Mouse (Mus musculus): ENCODE results near the gene Twf1.
A peak's percentile ranks its signal among the peaks of the same experiment; 100 is the strongest.

The Twf1 gene

GRCm38 (mm10) chr15:94589219-94590075, at the start of gene Twf1:
Gene Twf1 (minus strand): TSS chr15:94589889.
- peak; percentile 99 for DNase-seq (ENCODE audit: low read depth, low spot score)

- no peak for DNase-seq (ENCODE audit: low read depth, low spot score)
These were observed 49.4 kb upstream of the Twf1 start for GRCm38 (mm10) chr15:94639126-94639525.

- no peak for DNase-seq (ENCODE audit: low read depth, low spot score)
These were observed 48.5 kb upstream of the Twf1 start for GRCm38 (mm10) chr15:94638207-94638606.

- DNase-seq (ENCODE audit: low read depth, low spot score) = no peak
These were observed 44.8 kb upstream of the Twf1 start for GRCm38 (mm10) chr15:94634524-94634923.

GRCm38 (mm10) chr15:94630553-94630952, 40.9 kb upstream of the Twf1 start:
- DNase-seq (ENCODE audit: low read depth, low spot score) = no peak

GRCm38 (mm10) chr15:94628830-94629601, 39.3 kb upstream of the Twf1 start, which contains the start of gene Tmem117:
Gene Tmem117 (plus strand): TSS chr15:94629232.
- DNase-seq (ENCODE audit: low read depth, low spot score) = peak; percentile 3

- DNase-seq (ENCODE audit: low read depth, low spot score) = no peak
These were observed 38.8 kb upstream of the Twf1 start for GRCm38 (mm10) chr15:94628463-94628829.

- no peak for DNase-seq (ENCODE audit: low read depth, low spot score)
These were observed 31.2 kb upstream of the Twf1 start for GRCm38 (mm10) chr15:94620909-94621308.

GRCm38 (mm10) chr15:94616036-94616435, 26.3 kb upstream of the Twf1 start:
- no peak for DNase-seq (ENCODE audit: low read depth, low spot score)

GRCm38 (mm10) chr15:94607768-94608167, 18.1 kb upstream of the Twf1 start:
- no peak for DNase-seq (ENCODE audit: low read depth, low spot score)

GRCm38 (mm10) chr15:94602441-94602840, 12.8 kb upstream of the Twf1 start:
- no peak for DNase-seq (ENCODE audit: low read depth, low spot score)

- peak; percentile 82 for DNase-seq (ENCODE audit: low read depth, low spot score)
These were observed 11.7 kb upstream of the Twf1 start for GRCm38 (mm10) chr15:94601339-94601738.

- no peak for DNase-seq (ENCODE audit: low read depth, low spot score)
These were observed 10.5 kb upstream of the Twf1 start for GRCm38 (mm10) chr15:94600145-94600707.

- DNase-seq (ENCODE audit: low read depth, low spot score) = no peak
These were observed 3.9 kb upstream of the Twf1 start for GRCm38 (mm10) chr15:94593586-94593985.

GRCm38 (mm10) chr15:94591356-94591755, 1.7 kb upstream of the Twf1 start:
- DNase-seq (ENCODE audit: low read depth, low spot score) = no peak

- no peak for DNase-seq (ENCODE audit: low read depth, low spot score)
These were observed 394 bp upstream of the Twf1 start for GRCm38 (mm10) chr15:94590083-94590482.

GRCm38 (mm10) chr15:94587826-94588715, 1.6 kb downstream of the Twf1 start:
- no peak for DNase-seq (ENCODE audit: low read depth, low spot score)

- DNase-seq (ENCODE audit: low read depth, low spot score) = peak; percentile 33
These were observed 5.0 kb downstream of the Twf1 start for GRCm38 (mm10) chr15:94584738-94585137.

- no peak for DNase-seq (ENCODE audit: low read depth, low spot score)
These were observed 6.5 kb downstream of the Twf1 start for GRCm38 (mm10) chr15:94583153-94583552.

- DNase-seq (ENCODE audit: low read depth, low spot score) = no peak
These were observed 7.6 kb downstream of the Twf1 start for GRCm38 (mm10) chr15:94582000-94582593.
